Mouse (Mus musculus): Measurements from ENCODE around the gene Vps13a.

Vps13a gene

DNA sequence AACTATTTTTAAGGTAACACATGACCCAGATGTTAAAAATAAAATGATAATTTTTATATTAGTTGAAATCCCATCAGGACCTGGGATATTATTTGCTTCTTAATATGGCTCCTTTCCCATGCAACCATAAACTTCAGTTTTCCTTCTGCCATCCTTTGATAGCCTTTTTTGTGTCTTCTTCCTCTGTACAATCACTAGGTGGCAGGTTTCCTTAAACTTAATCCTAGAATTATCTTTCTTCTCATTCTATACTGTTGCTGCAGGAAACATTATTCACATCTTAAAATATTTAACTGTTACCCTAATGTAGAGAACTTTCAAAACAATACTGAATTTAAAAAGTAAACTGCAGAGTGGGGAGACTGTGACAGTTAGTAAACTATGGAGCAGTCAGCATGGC lies 24.9 kb downstream of the Vps13a start:
- DNase-seq: no peak

DNA sequence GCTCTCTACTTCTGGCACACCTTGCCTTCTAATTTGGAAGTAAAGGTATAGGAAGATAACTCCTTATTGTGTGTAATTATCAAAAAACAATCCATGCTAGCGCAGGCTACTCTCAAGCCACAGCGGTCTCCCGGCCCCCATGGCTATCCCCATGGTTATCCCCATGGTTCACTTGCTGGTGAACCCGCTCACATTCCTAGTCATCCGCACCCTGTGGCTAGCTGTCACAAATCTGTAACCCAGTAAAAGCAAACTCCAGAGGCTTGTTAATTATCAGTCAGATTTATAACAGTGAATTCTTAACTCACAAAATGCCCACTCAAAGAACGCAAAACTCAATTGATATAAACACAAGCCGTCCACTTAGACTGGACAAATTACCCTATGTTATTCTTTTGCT lies 25.5 kb downstream of the Vps13a start:
- DNase-seq: no peak

DNA sequence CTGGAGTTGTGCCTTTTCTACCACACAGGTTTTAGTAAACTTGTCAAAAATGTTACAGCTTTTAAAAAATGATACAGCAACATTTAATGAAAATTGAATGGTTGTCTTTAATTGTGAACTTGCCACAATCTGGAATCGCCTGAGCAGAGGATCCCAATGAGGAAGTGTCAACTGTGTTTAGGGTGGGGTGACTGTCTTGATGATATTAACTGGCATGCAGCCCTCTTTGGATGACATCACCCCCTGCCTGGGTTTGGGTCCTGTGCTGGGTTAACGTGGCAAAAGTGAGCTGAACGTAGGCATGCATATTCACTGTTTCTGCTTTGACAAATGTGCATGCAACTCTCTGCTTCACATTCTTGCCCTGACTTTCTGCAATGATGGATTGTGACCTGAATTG lies 27.6 kb downstream of the Vps13a start:
- no peak for DNase-seq

DNA sequence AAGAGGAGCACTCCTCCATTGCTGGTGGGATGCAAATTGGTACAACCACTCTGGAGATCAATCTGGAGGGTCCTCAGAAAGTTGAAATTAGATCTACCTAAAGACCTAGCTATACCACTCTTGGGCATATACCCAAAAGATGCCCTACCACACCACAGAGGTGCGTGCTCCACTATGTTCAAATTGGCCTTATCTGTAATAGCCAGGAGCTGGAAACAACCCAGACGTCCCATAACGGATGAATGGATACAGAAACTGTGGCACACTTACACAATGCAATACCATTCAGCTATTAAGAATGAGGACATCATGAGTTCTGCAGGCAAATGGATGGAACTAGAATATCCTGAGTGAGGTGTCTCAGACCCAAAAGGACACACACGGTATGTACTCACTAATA lies 43.9 kb downstream of the Vps13a start:
- no peak for DNase-seq

DNA sequence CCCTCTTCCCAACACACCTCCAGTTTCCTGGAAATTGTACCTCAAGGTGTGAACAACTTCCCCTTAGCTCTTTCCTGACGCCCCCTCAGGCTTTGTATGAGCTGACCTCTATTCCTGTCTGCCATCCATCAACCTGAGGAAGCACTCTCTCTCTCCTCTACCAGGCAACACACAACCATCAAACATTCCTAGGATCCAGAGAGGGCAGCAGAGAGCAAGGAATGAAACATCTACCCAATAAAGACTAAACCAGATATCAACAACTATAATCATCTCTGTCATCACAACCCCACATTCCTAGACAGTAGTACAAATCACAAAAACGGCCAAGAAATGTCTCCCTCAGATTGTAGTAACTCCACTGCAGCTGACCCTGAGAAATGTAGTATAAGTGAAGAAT lies 52.0 kb downstream of the Vps13a start:
- no peak for DNase-seq

DNA sequence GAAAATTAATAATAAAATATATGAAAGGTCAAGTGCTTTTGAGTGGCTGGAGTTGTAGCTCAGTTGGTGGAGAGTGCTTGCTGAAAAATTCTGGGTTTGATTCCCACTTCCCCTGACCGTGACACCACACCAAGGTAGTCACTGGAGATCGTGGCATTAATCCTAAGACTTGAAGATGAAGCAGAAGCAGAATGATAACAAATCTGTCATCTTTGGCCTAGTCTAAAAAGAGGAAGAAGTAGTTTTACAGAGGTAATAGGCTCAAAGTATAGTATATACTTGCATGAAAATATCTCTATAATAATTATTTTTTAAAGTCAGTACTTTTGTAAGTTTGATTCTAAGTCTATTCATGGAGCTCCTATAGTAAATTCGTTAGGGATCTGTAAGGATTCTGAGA lies 65.5 kb downstream of the Vps13a start:
- no peak for DNase-seq

DNA sequence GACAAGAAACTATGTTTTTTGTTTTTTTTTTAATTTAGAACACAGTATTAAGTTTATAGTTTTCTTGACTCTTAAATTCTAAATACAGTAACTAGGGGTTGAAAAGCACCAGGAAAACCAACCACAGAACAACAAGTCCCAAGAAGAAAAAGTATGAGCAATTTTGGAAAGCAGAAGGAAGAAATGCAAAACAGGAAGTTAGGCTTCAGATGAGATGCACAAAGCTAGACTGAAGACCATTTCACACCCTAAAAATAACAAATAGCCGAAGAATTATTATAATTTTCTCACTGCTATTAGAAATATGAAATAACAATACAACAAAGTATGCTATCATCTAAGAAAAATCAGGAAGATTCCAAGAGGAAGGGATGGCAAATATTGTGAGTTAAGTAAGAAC lies 78.9 kb downstream of the Vps13a start:
- DNase-seq: no peak

DNA sequence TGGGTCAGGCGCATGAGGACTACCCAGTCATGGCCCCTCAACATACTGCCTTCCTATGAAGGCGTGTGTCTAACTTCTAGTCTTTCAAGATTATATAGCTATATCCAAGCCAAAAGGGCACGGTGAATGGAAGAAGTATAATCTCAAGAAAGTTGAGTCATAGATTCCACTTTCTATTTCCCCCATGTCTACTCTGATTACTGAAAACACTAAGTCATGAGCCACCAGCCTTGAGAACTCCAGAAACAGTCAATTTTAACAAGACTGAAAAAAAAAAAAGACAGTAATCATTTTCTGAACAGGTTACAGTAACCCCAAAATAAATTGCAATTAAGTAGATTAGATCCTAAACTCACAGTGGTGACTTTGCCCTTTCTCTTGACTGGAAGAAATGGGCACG lies 95.8 kb downstream of the Vps13a start:
- DNase-seq: no peak

DNA sequence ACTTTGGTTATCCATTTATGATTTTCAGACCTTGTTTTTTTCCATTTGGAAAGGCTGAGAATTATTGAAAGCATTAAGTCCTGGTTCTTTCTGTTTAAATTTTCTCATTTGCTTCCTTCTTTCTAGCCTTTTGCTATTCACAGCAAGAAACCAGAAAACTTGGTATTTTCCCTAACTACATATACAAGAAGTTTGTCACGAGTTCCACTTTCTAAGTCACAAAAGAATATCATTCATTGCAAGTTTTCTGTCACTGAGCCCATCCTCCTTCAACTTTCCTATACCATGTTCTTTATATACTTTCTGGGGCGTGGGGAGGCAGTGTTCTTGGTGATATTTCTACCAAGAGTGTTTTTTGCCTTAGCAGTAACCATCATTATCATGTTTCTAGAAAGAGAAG lies 96.5 kb downstream of the Vps13a start:
- DNase-seq: no peak

DNA sequence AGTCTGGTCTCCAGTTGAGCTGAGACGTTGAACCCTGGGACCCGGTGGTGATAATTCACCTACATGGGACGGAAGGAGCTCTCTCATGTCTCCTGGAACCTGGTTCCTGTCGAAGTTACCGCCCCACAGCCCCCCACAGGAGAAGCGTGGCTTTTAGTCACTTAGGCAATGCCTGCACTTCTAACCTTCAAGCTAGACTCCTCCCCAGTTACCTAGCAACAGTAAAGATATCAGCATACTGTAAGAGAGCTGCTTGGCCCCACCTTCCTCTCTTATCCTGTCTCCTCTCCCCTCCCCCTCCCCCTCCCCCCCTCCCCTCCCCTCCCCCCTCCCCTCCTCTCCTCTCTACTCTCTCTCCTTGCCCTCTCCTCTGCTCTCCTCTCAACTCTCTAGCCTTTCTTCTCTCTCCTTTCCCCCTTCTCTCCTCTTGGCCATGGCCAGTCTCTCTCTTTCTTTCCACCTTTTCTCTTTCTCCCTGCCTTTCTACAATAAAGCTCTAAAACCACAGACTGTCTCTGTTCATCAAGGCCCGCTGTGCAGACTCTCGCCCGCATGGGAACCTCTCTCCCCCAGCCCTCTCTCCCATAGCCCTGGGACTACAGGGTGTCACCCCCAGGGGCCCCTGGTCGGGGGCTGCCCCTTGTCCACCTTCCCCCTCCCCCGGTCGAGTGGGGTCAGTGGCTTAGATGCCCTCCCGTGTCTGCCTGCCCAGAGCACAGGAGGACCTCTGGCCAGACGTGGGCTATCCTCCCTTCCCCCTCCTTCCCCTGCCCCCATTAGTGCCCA lies 154.9 kb downstream of the Vps13a start:
- DNase-seq: peak; percentile 13

DNA sequence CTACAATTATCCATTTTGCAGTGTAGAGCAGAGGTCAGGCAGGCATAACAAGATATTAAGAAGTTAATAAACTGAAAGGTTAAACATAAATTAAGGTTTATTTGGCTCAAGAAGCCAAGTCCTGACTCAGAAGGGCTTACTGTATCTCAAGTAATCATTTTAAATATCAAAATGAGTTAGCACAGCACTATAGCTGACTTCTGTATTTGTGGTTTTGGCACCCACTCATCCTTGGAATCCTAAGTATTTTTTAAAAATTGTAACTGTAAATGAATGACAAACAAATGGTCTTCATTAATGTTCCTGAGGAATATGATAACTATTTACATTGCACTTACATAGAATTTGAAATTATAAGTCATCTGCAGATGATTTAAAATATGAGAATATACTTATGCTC lies 155.7 kb downstream of the Vps13a start:
- no peak for DNase-seq

DNA sequence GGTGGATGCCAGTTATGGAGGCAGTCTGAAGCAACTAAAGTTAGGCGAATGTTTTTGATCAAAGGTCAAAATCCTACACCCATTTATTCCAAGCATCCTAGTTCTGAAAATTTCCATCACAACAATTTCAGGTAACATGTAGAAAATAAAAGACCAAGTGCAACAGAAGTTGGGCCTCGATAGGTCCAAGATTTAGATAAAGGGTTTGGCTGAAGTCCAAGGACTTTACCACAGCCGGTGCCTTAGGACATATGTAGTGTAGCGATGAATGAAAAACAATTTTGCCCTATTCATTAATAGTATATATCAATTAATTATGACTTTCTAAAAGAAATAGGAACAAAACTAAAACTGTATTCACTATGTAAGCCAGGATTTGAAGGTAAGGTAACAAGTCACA lies 157.6 kb downstream of the Vps13a start:
- no peak for DNase-seq

DNA sequence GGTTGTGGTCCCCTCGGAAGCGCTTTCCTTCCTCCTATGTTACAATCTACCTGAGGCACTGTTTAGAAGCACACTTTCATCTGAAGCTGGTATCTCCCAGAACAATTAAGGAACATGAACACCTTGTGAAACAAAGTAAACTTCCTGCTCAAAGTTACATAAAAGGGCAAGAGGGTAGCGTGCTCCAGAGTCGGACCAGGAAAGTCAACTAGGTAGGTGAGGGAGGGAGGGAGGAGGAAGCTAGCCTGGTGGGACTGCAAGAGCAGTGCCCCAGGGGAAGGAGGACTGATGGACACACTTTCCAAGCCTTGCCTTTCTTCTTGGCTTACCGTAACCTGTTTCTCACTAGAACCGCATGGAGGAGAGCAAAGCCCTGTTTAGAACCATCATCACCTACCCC lies 173.1 kb downstream of the Vps13a start:
- DNase-seq: no peak

DNA sequence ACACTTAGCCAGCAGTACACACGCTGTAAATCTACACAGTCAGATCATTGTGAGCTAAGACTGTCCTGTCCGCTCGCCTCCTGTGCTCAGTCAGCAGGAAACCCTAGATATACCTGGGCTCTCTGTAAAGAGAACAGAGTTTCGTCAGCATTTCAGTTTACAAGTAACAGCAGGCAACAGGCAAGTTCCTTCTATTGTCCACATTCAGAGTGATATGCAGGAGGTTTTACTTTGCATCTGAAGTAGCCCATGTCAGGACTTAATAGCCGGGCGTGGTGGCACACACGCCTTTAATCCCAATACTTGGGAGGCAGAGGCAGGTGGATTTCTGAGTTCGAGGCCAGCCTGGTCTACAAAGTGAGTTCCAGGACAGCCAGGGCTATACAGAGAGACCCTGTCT lies 178.7 kb downstream of the Vps13a start:
- DNase-seq: no peak

DNA sequence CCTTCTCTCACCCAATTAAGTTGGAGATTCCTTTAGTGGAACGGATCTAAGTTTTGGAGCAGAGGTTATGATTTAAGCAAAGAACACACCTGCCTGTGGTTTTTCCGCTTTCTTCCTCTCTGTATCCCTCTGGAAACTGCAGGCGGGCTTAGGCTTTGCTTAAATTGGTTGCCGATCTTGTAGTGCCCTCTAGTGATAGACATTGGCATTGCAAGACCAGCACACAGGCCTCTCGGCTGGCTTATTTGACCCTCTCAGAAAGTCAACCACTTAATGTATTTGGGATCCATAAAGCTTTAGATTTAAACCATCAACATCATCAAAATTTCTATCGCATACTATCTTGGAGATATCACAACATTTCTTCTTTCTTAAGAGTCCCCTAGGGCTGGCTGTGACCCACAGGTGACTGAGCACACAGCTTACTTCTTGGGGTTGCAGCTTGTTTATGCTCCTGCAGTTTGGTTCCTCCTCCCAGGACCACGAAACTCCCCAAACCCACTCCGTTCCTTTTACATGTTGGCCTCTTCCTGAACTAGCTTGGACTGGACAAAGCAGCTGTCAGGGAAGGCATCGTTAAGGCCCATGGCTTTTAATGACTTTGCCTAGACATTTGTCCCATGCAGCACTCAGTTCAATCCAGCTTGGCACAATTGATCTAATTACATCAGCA lies 181.3 kb downstream of the Vps13a start:
- peak; percentile 64 for DNase-seq

DNA sequence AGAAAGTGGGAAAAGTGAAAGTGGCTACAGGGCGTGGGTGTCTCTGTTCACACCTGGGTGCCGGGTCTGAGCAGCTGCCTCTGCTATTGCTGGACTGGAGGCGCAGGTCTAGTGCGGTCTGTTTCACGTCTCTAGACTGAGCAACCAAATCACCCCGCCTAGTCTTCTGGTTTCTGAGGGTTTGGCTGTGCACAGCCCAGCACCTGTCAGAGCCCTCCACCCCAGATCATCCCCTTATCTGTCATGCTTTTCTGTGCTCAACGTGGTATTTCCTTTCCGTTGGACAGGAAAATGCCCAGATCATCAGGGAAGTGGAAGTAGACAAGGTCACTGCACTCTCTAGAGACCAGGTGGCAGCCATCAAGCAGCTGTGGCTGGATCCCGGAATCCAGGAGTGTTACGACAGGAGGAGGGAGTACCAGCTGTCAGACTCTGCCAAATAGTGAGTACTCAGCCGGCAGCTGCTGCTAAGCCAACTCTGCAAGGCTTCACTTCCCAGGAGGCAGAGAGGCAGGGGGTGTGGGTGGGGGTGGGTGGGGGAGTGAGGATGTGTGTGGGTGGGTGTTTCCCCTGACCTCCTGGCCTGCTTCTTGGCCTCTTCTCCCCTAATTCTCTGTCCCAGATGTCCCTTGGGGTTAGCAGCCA lies 182.0 kb downstream of the Vps13a start:
- DNase-seq: no peak

DNA sequence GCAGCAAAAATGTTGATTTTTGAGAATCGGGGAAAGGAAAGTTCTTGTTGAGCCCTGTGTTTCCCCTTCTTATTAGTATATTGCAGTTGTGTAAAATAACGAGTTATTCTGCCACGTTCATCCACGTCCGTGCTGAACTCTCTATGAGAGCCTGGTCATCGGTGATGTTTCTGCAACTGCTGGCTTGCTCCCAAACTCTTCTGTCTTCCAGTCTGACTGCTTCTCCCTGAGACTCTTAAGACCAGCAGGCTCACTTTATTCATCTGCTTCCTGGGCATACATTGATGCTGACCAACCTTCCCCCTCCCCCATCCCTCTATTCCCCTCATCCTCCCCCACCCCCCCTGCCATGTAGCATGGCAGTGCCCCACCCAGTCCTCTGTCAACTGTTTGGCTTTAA lies 183.5 kb downstream of the Vps13a start:
- no peak for DNase-seq

DNA sequence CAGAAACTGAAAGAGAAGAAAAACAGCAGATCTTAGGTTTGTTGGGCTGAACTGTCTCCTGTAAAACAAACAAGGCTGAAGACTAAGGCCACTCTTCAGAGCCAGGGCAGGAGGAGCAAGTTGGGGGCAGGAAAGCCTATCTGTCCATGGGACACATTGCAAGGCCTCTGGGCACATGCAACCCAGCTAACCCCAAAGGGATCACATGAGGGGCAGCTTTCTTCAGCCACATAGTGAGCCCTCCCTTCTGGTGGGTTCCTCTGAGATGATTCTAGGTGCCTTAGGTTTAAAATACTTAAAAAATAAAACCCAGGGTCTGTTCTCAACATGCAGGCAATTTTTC lies 186.8 kb downstream of the Vps13a start:
- no peak for DNase-seq

DNA sequence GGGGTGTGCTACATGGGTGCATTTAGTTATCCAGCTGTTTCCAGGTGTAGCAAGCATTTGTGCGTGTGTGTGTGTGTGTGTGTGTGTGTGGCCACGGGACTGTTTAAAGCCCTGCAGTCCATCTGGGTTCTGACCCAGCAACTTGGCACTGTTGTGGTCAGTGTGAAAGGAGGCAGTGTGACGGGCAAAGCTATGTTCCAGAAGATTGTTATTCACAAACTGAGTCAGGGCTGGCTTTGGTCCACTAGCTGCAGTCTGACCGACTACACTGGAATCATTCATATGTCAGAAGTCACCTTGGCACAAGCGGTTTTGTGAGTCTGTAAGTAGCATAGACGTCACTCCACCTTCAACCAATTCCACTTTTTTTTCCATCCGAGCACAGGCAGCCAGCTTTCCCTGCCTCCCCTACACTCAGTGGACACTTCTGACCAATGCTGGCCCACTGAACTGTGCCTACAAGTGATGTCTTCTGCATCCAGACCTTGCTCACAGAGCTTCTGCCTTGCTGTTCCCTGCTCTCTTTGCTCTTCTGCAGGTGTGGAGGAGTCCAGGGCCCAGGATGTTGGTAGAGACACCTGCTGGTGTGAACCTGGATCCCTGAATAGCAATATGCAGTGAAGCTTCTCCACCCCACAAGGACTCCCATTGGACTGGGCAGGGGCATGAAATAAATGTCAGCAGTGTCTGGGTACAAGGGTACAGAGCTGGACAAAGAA lies 187.3 kb downstream of the Vps13a start:
- DNase-seq: no peak

DNA sequence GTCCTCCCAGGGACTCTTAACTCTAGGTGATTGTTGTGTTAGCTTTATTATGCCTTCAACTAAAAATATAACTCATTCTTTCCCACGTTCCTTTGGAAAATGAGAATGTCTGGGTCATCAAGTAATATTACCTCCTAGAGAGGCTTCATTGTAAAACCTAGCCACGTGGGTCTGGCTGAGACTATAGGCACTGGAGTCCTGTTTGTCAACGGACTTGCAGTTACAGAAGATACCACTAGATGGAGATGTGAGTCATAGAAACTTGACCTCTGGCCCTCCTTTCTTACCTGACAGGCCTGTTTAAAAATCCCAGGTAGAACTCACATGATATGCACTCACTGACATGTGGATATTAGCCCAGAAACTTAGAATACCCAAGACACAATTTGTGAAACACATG lies 195.4 kb downstream of the Vps13a start:
- DNase-seq: no peak

DNA sequence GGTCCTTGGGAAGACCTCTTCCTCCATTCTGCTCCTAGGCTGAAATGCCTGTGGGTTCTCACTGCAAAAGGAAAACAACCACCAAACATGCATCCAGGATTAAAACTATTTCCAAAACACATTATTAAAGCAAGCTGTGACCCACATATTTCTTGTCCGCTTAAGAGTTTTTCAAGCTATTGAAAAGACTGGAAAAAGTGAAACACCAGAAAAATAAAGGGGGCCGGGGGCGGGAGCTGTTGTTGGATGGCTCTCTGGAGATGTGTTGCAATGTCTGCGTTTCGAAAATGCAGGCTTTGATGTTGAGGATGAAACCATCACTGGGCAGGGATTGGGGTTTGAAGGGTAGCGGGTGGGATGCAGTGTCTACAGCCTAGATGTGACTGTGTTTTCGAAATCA lies 196.2 kb downstream of the Vps13a start:
- DNase-seq: no peak

DNA sequence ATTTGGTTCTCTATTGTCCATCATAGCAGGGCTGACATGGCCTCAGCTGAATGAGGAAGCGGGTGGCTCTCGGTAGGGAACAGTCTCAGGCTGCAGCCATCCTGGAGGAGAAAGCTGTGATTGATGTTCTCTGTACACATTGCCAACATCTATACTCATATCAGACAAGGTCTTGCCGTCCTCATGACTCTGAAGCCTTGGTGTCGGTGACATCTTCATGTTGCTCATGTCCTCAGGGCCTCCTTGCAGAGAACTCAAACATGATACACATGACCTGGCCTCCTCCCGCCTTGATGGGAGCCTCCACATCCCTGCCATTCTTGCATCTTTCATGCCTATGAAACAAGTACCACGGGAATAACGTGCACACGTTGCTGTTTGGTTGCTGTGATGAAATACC lies 200.2 kb downstream of the Vps13a start:
- DNase-seq: no peak

DNA sequence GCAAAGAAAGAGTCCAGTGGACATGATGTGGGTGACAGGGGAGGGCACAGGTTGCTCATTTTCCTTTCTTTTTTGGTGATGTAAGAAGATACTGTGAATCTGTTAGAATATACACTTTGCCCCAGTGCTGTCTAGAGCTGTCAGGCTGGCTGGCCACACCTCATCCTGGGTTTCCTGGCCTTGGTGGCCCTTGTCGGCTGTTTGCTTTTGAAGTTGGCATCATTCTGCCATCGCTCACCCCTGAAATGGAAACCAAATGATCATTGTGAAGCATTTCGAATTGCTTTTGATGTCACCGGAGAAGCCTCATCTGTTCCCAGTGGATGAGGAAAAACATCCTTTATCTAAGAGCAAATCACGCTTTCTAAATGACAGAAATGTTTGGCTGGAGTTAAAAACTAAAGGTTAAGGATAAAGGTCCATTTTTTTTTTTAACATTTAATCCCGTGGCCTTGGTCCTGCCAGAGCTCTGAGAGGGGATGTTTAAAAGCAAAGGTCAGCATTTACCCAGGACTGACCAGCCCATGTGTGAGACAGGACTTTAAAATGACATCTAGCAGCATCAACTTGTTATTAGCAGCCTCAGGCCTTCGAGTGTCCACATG lies 201.0 kb downstream of the Vps13a start:
- DNase-seq: no peak

Measured in thymus, postnatal 4 days (tissue).